Mouse (Mus musculus): ENCODE data around the gene Cad.
"Not testable (repeated sequence)": the region's sequence is repeated elsewhere in the genome, so short reads cannot be mapped to it uniquely, and the experiment has no call there.

The Cad gene

DNA sequence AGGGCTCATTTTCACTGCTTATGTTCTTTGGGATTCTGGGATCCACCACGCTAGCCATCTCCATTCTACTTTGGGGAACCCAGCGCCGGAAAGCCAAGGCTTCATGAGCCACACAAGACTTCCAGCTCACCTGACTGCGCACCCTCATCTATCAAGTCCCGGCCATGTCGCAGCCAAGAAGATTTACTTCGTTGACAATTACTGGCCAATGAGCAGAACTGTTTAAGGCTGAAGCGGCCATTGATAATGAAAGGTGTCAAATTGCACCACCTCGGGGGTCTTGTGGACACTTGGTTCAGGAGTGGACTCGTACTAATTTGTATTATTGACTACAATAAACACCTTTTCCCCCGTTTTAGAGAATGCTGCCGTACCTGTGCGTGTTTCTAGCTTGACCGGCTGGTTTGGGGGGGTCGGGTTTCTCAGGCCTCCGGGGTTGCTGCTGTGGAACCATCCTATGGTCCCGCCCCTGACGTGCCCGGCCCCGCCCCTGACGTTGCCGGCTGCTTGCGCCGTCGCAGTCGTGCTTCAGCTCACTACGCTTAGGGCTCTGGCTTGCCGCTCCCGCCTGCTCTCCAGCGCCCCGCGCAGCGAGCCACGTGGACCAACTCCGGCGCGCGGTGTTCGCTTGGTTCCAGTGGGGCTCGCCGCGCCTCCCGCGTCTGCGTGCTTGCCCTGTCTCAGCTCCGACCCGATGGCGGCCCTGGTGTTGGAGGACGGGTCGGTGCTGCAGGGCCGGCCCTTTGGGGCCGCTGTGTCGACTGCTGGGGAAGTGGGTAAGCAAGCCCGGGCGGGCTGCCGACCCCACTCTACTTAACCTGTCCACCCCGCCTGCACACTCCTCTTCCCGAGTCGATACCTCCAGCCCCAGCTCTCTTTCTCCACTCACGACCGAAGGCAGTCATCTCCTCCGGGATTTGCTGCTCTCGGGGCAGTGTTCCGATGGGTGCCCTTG is at the start of gene Cad:
Cad (plus strand) TSS at position 520 of the 955 bp plus-strand sequence.
- DNase-seq, result peak; percentile 96 to 97

DNA sequence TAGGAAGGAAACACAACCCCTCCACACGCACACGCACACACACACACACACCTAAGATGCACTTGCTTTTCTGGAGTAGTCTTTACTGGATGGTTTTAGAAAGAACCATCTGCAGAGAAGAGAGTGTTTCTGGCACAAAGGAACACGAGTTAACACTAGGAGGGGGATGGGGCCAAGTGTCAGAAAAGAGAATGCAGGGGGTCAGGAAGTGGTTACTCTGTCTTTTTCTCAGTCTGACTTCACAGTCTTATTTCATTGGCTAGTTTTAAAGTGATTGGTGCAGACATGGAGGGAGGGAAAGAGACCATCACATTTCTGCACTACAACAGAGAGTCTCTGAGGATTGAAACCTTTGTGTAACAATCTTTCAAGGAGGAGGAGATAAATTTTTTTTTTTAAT is 41.8 kb upstream of the Cad start:
- no peak for DNase-seq

DNA sequence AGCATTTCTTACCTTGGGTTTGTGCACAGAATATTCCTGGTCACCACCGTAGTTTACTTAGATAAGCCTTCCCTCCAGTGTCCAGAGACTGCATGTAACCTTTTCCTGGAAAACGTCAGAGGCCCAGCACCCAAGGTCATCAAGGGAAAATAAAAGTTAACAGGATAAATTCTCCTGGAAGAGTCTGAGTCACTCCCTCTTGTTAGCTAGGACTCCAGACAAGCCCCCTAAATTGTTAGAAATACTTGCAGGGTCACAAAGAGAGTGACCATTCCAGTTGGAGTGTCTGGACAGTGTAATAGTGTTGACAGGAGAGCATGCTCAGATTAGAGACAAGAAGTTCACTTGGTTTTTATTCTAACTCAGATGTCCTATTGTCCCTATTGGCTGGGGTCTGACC is 38.7 kb upstream of the Cad start:
- DNase-seq, result no peak

DNA sequence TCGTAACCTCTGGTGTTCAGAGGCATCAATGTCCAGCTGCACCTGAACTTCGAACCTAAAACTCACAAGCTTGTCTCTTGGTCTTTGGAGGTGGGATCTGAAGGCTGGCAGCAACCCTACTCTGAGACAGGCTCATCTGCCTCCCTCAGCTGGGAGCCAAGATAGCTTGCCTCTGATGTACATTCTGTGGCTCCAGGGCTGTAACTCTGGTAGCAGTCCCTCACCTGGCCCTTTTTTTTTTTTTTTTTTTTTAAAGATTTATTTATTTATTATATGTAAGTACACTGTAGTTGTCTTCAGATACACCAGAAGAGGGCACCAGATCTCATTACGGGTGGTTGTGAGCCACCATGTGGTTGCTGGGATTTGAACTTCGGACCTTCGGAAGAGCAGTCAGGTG is 32.8 kb upstream of the Cad start:
- DNase-seq, result not testable (repeated sequence)

DNA sequence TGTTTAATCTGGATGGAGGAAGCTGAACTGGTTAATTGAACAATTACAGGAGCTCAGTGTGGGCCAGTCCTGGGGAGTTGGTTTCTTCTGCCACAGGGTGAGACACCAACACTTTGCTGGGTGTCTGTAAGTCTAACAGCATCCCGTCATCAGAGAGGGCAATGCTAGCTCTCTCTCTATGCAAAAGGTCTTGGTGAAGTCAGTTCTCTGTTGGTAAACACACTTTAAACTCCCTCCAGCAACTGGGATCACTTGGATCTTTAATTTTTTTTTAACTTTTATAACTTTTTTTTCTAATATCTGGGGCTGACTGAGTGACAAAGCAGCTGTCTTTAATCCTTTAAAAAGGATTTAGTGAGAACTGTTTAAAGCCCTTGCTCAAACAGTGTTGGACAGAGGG is 31.9 kb upstream of the Cad start:
- DNase-seq, result no peak

DNA sequence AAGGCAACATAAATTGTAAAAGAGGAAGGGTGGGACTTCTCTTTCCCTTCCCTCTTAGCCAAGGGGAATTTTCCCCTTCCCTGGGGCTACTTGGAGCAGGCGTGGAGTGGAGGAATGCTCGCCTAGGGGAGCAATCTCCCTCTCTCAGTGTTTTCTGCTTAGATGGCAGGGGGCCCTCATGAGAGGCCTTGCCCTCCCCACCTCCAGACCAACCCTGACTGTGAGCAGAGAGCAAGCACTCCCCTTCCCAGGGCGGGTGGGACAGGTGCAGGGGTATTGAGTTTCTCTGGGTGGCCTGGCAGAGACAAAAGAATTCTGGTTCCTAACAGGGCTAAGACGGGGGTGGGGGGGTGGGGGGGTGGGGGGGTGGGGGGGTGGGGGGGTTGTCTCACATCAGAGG is 31.3 kb upstream of the Cad start:
- DNase-seq, result no peak

DNA sequence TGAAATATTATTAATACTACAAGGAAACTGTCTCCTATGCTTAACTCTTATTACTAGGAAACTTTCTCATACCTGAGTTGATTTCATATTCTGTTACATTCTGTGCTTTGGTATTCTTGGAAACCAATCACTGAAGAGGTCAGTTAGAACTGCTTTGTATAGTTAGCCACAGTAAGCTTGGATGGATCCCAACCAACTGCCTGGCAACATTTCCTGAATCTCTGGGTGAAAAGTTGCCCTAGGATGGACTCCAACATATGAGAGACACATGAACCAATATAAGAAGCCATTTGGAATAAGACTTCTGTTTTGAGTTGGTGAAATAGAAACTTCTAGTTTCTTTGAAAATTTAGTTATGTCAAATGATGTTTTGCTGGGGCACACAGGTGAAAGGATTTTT is 29.9 kb upstream of the Cad start:
- no peak for DNase-seq

DNA sequence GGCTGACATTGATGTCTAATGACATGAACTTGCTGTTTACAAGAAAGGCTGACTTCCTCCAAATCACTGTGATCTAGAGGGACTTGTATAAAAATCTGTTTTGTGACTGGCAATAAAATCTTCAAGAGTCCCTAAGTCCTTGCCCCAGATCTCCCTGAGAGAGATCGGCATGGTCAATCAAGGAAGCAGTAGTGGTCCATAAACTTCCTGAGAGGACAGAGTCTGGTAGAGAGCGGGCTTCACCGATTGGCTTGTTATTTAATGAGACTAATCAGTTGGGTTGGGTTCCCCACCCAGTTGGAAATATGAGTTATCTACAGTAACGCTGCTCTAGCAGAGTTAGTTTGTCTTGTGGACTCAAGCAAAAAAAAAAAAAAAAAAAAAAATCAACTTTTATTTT is 23.7 kb upstream of the Cad start:
- no peak for DNase-seq

DNA sequence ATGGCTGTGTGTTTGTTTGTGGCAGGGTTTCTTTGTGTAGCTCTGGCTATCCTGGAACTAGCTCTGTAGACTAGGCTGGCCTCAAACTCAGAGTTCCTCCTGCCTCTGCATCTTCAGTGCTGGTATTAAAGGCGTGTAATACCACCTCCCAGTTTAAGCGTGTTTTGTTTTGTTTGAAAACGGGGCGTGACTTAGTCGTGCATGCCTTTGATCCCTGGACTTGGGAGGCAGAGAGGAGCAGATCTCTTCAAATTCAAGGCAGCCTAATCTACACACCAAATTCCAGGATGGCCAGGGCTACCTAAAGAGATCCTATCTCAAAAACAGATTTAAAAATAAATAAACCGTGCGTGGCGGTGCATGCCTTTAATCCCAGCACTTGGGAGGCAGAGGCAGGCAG is 23.1 kb upstream of the Cad start:
- DNase-seq, result no peak

DNA sequence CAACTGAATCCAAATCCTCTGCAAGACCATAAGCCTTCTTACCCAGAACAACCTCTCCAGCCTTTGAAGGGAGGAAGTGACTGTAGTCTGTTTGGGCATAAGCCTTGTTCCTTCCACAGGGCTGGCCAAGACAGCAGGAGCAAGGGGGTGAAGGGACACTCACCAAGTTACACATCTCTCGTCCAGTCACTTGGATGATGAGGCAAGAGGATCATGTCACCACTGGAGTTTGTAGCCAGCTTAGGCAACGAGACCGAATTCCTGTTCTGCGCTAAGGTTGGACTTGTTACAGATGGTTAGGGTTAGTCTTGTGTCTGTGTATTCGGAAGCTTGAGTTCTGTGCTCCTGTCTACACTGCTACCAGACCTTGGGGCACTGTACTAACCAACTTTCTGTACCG is 19.9 kb upstream of the Cad start:
- DNase-seq, result no peak

DNA sequence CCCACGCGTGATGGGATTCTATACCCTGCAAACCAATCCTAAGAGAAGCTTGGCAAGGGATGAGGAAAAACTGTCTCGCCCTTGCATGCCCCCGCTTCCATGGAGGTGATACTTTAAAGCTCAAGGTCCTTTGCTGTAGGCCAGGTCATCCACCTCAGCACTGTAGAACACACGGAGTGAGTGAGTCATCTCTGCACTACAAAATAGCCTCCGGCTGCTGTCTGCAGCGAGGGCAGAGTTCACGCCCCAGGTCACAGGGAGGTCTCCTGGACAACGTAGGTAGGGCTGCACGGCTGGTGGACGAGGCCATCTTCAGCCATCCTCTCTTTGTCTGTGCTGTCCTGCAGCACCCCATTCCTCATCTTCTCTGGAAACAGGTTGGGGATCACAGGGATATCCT is 18.0 kb upstream of the Cad start:
- not testable (repeated sequence) for DNase-seq

DNA sequence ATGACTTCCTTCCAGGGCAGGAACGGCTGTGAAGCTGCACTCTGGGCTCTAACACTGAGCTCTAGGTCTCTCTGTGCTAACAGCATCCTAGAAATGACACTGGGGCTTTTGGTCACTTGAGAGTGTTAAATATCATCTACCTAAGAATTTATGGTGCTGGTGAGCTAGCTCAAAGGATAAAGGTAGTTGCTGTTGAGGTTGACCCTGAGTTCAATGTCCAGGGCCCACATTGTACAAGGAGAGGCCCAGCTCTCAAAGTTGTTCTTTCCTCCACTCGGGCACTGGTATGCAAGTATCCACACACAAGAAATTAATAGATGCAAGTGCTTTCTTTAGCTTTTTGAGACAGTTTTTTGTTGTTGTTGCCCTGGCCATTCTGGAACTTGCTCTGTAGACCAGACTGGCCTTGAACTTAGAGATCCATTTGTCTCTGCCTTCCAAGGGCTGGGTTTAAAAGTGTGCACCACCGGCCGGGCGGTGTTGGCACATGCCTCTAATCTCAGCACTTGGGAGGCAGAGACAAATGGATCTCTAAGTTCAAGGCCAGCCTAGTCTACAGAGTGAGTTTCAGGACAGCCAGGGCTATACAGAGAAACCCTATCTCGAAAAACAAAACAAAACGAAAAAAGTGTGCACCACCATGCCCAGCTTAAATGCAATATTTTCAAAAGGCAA is 16.3 kb upstream of the Cad start:
- DNase-seq, result no peak

DNA sequence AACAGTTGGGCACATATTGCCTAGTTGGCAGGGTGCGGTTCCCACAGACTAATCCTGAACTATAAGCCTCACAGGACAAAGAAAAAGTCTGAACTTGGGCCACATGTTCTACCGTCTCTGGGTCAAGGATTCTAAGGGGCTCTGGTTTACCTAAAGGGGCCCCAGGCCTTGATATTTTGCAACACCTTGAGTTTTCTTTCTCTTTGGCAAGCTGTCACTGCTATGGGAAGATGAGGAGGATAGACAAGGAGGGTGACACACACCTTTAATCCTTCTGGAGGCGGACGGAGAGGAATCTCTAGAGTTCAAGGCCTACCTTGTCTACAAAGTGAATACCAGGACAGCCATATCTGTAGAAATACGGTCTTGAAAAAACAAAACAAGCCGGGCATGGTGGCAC is 8.2 kb upstream of the Cad start:
- no peak for DNase-seq

DNA sequence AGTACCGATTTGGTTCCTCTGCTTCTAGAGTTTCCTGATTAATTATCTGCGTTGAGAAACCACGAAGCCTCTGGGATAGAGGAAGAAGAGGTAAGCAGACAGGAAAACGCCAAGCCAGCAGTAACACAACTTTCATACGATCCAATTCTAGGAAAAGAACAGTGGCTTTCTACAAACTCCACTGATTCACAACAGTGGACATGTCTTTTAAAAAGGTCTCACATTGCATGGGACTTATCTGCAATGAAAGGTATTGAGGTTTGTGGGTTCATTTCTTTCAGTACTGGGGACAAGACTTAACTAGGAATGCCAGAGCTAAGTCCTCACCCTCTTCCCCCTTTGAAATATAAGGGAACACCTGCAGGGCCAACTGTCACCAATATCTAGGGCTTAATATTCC is 7.5 kb upstream of the Cad start:
- no peak for DNase-seq

DNA sequence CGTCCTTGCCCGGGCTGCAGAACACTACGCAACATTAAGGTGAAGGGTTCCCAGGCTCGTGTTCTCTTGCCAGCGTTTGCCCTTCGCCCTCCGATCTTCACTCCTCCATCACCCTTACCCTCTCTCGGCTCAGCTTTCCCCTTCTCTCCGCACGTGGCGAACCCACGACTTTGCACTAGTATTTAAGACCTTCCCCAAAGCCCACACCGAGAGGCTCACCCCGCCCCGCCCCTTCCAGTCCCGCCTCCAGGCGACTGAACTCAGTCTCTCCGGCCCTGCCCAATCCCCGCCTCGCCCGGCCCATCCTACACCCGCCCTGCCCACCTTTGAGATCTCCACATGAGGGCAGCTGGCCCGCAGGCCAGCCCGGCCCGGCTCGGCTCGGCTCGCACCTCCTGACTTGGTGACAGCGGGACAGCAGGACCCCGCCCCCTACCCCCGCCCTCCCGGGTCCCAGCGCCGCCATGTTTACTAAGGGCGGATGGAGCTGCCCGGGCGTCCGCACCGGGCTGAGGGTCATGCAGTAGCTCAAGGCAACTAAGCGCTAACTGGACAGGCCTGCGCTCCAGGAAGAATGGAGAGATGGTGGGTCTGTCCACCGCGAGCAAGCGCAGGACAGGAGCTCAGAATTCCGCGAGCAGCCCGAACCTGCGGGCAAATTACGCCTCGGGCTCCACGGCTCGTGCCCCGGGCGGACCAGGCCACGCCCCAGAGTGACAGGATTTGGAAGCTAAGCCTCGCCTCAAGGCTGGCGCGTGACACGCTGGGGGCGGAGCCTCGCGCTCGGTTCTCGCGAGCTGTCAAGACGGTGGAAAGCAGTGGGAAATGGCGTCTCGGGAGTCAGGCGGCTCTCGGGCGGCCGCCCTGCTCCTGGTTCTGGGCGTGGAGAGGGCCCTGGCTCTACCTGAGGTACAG is 6.5 kb upstream of the Cad start, which contains the start of gene Atraid:
Atraid (plus strand) TSS at position 465 of the 915 bp plus-strand sequence.
- DNase-seq, result peak; percentile 98 to 99

DNA sequence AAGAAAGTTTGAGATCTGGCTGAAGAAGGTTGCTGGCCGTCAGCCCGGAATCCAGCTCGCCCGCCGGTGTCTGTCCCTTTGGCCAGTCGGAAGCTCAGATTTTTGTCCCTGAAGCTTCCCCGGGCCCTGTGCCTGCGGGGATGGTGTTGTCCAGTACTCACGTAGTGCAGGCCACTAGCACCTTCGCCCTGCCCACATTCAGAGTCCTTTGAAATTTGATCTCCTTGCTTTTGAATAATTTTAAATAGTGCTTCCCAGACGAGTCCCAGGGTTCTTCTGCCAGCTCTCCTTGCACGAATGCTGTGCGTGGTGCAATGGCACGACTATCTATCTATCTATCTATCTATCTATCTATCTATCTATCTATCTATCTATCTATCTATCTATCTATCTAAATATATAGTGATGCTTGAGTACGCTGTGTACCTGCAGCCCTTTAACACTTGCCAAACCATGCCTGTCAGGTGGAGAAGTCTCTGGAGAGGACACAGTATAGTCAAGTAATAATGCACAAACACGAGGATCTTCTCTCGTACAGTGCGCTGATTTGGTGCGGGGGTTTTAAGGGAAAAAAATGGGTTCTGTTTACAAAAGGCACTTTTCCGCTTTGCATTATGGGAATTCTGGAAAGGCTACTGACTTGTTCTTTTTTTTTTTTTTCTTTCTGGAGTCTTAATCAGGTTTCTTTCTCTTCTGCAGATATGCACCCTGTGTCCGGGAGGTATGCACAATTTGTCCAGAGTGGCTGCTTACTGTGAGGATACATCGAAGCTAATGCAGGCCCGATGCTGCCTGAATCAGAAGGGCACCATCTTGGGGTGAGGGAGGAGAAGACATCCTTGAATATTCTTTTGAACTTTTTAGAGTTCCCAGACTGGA is 5.6 kb upstream of the Cad start, which contains the start of gene Slc5a6:
Slc5a6 (minus strand) TSS at position 162 of the 879 bp plus-strand sequence.
- peak; percentile 22 to 54 for DNase-seq

DNA sequence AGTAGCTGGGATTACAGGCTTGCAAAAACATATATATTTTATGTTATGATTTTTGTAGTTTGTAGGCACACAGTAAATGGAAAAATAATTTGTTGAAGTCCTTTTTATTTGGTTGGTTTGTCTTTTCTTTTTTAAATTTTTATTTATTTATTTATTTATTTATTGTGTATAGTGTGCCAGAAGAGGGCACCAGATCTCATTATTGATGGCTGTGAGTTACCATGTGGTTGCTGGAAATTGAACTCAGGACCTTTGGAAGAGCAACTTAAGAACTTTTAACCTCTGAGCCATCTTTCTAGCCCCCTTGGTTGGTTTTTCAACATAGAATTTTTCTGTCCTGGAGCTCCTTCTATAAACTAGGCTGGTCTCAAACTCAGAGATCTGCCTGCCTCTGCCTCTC is 4.2 kb upstream of the Cad start:
- DNase-seq, result no peak

DNA sequence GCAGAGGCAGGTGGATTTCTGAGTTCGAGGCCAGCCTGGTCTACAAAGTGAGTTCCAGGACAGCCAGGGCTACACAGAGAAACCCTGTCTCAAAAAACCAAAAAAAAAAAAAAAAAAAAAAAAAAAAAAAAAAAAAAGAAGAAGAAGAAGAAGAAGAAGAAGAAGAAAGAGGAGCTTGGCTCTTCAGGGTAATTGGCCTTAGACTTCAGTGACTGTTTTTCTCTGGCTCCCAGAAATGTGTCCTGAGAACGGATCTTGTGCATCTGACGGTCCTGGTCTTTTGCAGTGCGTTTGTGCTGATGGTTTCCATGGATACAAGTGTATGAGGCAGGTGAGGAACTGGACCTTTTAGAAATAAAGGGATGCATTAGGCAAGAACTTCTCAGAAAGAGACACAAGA is 852 bp upstream of the Cad start:
- not testable (repeated sequence) for DNase-seq

DNA sequence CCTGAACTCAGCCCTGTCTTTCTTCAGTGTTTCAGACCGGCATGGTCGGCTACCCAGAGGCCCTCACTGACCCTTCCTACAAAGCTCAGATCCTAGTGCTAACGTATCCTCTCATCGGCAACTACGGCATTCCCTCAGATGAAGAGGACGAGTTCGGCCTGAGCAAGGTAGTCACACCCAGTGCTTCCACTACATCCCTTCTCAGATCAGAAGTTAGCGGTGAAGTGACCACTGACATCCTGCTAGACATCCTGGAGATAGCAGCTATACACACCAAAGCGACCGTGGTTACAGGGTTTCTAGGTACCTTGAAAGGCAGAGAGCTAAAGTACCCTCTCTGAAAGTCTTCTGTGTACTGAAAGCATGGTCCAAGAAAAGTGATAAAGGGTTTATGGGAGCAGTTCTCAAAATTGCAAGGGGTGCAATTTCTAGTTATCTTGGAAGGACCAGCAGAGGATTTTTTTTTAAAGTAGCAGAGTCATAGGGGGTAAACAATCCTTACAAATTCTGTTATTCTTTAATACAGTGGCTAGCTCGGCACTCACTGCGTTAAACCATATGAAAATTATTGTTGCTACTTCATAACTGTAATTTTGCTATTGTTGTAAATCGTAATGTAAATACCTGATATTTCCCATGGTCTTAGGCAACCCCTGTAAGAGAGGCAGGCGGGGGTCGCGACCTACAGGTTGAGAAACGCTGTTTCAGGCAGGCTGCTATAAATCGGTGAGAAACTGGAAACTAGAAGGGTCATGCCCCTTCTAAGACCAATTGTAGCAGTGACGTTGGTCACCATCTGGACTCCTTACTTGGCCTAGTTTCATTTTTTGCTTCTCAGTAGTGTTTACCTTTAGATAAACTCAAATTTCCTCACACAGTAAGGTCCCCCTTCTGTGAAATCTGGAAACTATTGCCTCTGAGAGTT is 898 bp downstream of the Cad start:
- DNase-seq, result peak in 1 of 2 experiments; percentile 33

DNA sequence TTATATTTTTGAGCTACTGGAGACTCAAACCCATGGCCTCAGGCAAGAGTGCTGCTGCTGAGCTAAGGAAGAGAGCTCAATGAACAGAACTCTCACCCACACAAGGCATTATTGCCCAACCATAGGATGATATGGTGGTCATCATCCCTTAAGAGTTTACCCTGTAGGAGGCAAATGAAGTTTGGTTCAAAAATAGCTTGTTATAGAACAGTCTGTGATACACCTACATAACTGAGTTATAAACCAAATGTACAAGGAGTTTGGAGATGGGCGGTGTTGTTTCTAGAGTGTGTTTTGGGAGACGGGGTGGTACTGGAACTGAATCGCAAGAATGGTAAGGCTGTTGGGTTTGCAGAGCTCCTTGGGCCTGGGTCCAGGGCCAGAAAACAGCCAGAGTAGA is 15.2 kb downstream of the Cad start:
- DNase-seq, result no peak

DNA sequence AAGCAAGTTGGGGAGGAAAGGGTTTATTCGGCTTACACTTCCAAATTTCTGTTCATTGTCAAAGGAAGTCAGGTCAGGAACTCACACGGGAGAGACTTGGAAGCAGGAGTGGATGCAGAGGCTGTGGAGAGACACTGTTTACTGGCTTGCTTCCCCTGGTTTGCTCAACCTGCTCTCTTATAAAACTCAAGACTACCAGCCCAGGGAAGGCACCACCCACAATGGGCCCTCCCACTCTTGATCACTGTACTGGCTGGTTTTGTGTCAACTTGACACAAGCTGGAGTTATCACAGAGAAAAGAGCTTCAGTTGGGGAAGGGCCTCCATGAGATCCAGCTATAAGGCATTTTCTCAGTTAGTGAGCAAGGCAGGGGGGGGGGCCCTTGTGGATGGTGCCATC is 16.5 kb downstream of the Cad start:
- no peak for DNase-seq
